Mouse (Mus musculus) T-helper 17 cell (primary cell): ENCODE results near the gene Pipox.

Experiments
- in situ Hi-C, 2 experiments: fragments of 300-600 bp; cut with MboI, MseI; formaldehyde crosslinking; loops; 1 replicate in 1 of 2; 2 replicates in 1 of 2; pipeline ENCODE4 v1.15.1; 2025; ENCODE audit warnings: high pct_unique_total_duplicates in 2 of 2

Gene Pipox

DNA sequence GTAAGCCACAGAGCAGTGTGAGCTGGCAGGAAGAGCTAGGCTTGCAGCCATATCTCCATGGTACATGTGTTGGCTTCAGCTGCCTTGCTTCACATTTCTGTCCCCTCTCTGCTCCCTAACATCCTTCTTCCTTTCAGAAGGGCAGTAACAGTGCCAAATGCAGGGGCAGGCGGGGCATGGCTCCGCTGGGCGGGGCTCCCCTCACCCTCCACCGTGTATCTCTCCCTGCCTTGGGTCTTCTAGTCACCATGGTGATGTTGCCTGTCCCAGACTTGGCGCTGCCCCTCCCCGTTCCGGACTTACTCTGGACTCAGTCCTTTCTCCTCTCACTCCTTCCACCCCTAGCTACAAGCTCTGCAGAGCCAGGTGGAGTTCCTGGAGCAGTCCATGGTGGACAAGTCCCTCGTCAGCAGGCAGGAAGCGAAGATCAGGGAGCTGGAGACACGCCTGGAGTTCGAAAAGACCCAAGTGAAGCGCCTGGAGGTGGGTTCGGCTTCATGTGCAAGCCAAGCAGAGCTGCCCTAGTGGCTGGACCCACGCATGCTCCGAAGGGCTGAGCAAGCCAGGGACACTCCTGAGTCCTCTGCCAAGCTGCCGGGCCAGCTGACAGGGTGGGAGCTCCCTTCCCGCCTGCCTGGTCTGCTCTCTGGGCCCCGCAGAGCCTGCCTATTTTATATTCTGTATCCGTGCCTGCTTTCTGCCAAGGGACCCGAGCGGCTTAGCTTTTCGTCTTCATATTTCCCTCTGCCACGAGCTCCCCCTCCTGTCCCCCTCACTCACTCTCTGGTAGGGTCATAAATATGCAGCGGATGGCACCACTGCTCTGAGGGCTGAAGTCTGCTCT is 43.3 kb downstream of the Pipox start:
- in situ Hi-C loops, result no loop called here

DNA sequence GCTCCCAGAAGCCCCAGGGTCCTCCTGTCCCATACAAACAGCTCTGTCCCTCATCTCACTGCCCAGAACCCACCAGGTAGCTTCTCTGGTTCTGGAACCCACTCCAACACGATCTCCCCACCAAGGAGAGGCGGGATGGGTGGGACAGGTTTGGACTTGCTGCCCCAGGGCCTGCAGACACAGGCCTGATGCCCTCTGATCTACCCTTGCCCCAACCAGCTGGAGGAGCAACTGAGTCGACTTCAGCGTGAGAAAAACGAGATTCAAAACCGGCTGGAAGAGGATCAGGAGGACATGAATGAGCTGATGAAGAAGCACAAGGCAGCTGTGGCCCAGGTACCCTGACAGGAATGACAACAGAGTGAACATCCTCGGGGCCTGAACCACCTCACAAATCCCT is 44.7 kb downstream of the Pipox start:
- in situ Hi-C loops, result no loop called here

DNA sequence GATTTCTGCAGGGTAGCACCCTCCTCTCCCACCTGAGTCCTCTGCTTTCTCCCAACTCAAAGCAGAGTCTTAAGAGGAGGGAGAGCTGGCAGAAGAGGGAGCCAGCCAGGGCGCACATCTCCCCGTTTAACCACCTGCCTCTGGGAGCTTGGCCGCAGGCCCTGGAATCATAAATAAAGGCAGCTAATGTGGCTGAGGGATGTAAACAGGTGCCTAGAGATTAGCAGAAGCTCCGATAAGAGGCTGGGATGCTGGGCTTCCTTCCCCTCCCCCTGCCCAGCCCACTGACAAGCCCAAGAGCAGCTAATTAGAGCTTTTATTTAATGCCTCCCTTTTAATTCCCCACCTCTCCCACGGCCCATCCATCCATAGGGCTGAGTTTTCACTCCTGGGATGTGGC is 45.8 kb downstream of the Pipox start:
- in situ Hi-C loops, result no loop called here

DNA sequence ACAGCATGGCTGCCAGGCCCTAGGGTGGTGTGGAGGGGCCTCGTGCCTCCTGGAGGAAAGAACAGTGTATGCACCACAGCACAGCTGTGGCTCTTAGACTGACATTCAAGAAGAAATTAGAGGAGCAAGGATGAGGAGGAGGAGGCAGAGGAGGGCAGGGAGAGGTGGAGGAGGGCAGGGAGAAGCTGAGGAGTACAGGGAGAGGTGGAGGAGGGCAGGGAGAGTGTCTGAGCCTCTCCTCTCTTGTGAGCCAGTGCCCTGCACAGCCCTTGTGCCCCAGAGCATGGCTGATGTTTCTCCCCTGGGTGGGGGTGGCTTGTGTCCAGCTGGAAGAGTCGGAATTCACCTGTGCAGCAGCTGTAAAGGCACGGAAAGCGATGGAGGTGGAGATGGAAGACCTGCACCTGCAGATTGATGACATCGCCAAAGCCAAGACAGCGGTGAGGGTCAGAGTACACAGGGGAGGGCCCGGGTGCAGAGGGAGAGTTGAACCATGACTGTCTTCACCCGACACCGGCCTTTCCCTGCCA is 46.2 kb downstream of the Pipox start:
- in situ Hi-C loops, result no loop called here

DNA sequence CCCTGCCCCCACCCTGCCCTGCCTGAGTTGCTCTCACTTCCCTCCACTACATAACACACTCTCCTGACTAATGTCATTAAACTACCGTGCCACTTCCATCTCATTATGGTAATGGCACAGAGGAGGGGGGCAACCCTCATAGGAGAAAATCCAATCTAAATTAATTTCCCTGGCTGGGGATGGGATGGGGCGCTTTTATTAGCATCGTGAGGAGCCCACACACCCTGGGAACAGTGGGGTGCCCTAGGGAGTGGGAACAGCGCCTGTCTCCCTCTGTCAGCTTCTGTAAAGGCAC is 50.0 kb downstream of the Pipox start:
- in situ Hi-C loops, result no loop called here

DNA sequence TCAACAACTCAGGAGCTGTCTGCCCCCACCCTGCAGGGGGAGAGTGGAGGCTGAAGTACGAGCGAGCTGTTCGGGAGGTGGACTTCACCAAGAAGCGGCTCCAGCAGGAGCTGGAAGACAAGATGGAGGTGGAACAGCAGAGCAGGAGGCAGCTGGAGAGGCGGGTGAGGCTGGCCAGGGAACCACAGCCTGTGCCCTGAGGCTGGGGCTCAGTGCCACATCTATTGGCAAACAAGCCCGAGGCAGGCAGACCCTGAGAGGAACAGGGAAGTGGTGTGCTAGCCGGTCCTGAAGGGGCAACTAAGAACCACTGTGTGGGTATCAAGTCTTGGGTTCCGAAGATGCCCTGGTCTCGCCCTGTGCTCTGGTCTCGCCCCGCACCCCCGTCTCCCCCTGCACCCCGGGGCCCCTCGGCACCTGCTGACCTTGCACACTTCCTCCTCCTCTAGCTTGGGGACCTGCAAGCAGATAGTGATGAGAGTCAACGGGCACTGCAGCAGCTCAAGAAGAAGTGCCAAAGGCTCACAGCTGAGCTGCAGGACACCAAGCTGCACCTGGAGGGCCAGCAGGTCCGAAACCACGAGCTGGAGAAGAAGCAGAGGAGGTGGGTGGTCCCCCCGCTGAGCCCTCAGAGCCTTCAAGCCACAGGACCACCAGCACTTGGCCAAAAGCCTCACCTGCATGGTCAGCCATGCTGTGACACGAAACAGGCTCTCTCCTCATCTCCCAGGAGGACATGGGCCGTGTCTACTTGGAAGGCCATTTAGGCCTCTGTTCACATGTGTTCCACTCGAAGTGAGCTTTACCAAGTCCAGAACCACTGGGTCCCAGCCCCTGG is 50.6 kb downstream of the Pipox start:
- in situ Hi-C loops, result no loop called here

DNA sequence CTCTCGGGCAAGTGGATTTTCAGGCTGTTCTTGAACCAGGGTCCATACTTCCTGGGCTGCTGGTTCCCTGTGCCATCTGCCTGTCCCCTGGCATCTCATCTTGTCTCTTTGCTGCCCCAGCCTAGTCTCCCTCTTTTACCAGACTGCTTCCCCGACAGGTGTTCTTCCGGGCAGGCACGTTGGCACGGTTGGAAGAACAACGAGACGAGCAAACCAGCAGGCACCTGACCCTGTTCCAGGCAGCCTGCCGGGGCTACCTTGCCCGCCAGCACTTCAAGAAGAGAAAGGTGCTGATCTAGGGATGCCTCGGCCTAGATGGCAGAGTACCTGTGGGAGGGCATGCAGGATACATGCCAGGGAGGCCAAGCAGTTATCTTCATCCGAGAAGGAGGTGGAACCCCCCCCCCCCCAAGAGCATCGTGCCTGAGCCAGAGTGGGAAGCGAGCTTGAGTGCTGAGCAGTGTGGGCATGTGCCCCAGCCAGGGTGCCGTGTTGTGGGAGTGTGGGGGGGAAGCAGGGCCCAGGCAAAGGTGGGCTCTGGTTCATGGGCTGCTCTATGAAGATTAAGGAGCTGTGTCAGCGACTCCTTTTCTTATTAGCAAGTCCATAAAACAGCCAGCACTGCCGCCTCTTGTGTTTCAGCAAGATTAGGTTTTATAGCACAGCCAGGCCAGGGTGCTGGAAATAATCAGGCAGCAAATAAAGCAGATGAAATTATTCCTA is 53.2 kb downstream of the Pipox start:
- in situ Hi-C loops, result no loop called here

DNA sequence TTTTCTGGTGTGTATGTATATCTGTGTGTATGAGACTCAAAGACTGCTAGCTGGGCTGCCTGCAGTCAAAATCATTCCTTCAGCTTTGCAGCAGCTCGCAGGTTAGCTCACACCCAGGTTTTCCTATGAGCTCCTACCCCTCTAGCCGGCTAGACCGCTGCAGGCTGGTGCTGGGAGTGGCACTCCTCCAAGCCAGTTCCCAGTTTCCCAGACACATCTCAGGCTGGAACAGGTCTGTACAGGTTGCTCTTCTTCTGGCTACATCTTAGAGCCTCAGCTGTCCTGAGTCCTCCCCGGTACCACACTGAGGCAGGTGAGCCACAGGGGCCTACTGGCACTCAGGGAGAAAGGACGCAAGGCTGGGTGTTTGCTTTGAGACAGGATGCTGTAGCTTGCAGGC is 56.0 kb downstream of the Pipox start:
- in situ Hi-C loops, result no loop called here

DNA sequence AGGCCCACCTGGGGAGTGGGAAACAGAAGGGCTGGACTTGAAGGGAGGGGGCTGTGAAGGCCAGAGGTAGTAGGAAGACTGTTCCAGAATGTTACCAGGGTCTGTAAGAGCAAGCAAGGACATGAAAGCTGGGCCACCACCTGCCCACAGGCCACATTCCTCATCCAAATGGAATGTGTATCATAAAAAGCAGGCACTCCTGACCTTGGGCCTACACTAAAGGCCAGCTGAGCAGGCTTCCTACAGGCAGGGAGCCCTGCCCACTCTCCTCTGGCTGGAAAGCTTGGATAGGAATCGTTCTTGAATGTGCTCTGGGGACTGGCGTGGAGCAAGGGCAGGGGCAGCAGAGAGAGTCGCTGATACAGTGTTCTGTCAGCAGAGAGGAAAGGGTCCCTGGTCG is 57.1 kb downstream of the Pipox start:
- in situ Hi-C loops, result no loop called here

DNA sequence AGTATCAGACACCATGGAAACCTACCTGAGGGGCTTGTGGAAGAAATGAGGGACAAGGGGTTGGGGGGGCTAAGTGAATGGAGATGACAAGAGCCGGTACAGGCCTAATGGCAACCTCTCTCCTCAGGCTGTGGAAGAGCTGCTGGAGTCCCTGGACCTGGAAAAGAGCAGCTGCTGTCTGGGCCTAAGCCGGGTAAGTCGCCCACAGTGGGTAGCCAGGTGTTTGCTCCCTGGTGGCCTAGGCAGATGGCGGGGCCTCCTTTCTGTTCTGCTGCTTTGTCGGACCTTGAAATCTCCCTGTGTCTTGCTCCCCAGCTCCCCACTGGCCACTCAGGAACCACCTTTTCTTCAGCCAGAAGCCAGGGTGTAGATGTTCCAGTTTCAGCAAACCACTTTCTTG is 57.6 kb downstream of the Pipox start:
- in situ Hi-C loops, result no loop called here

DNA sequence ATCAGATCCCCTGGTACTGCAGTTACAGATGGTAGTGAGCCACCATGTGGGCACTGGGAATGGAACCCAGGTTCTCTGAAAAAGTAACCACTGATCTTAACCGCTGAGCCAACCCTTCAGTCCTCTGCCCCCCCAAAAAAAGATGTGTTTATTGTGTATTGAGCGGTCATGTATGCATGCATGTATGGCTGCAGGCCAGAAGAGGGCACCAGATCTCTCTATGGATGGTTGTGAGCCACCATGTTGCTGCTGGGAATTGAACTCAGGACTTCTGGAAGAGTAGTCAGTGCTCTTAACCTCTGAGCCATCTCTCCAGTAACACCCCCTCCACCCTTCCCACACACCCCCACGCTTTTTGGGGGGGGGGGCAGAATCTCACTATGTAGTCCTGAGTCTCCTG is 58.8 kb downstream of the Pipox start:
- in situ Hi-C loops, result no loop called here

DNA sequence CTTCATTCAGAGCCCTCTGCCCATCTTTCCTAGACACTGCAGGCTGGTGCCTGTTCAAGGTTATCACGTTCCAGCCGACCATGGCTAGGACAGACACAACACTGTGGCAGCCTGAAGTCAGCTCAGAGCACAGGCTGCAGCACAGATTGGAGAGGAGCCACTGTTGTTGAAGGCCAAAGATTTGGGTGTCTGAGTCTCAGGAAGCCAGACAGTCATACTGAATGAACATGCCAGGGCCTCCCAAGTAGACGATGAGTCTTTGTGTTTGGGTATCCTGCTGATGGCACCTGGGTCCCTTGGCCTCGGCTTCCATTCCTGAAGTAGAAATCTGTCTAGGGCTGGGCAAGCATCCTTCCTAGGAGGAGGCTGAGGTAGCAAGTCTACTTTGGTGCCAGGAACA is 61.4 kb downstream of the Pipox start:
- in situ Hi-C loops, result no loop called here

DNA sequence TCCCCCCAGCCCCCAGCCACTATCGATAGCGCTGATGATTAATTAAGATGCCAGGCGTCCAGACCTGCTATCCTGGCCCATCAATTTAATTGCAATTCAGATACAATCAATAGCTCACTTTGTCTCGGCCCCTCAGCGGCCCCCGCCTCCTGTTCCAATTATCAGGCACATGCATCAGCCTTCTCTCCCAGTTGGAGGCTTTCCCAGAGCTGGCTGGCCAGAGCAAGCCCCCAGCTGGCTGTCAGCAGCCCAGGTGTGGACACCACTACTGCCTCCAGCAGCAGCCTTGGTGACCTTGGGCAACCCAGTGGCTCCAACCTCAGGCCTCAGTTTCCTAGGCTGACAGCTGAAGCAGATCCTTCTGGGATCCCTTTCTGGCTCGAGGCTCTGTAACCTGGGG is 63.0 kb downstream of the Pipox start:
- in situ Hi-C loops, result no loop called here
